Mouse (Mus musculus): ENCODE measurements around the gene Moap1. TPM values are rescaled to one million over a fixed set of nuclear protein-coding genes. Genes with fewer than 3 reads are reported as not detected.

The Moap1 gene
- polyA plus RNA-seq, 1 experiment from 2014 or later, result 51.7 TPM

GRCm38 (mm10) chr12:102733381-102733780, 10.1 kb downstream of the Moap1 start:
- Histone ChIP-seq H3K9me3 (no peaks in the 10 kb centered on the region), H3K4me1 (replicated peaks) (peaks cover 23% of the 10 kb centered on the region), H3K27me3 (no peaks in the 10 kb centered on the region), H3K9ac (no peak overlapping the region), H3K4me2 (no peak overlapping the region), H3K36me3 (no peaks in the 10 kb centered on the region), H3K4me3 (no peak overlapping the region), H3K27ac (no peak overlapping the region)
- no peak for ATAC-seq (ENCODE audit: low FRiP score)
- 11% methylated on average over 5 of the region's 5 CpGs for WGBS

- Histone ChIP-seq H3K9ac (peak overlapping the region; percentile 55), H3K4me2 (peak overlapping the region; percentile 54), H3K9me3 (no peaks in the 10 kb centered on the region), H3K27ac (peak overlapping the region; percentile 92), H3K4me3 (peak overlapping the region; percentile 25), H3K36me3 (no peaks in the 10 kb centered on the region), H3K27me3 (no peaks in the 10 kb centered on the region), H3K4me1 (replicated peaks) (peaks cover 23% of the 10 kb centered on the region)
- peak; percentile 44 for ATAC-seq (ENCODE audit: low FRiP score)
- 28% methylated on average over 16 of the region's 16 CpGs for WGBS
These were observed 12.5 kb downstream of the Moap1 start for GRCm38 (mm10) chr12:102730798-102731619.

- Histone ChIP-seq H3K9ac (0 out of 2 replicates have a peak overlapping the region, but pooled peaks have one; percentile 35), H3K36me3 (no peaks in the 10 kb centered on the region), H3K9me3 (no peaks in the 10 kb centered on the region), H3K4me3 (peak overlapping the region; percentile 25), H3K27ac (peak overlapping the region; percentile 92), H3K4me1 (replicated peaks) (peaks cover 23% of the 10 kb centered on the region), H3K4me2 (peak overlapping the region; percentile 54), H3K27me3 (no peaks in the 10 kb centered on the region)
- 32% methylated on average over 26 of the region's 26 CpGs for WGBS
- ATAC-seq (ENCODE audit: low FRiP score), result peak; percentile 96
These were observed 13.3 kb downstream of the Moap1 start for GRCm38 (mm10) chr12:102729855-102730797.

- no peaks in the 10 kb centered on the region for H3K27me3 ChIP-seq
- no peaks in the 10 kb centered on the region for H3K36me3 ChIP-seq
- H3K9ac ChIP-seq, result no peak overlapping the region
- no peak overlapping the region for H3K4me3 ChIP-seq
- 84% methylated on average over 7 of the region's 7 CpGs for WGBS
- no peak overlapping the region for H3K4me2 ChIP-seq
- no peaks in the 10 kb centered on the region for H3K9me3 ChIP-seq
- ATAC-seq (ENCODE audit: low FRiP score), result no peak
- peaks cover 12% of the 10 kb centered on the region for H3K4me1 ChIP-seq (replicated peaks)
- H3K27ac ChIP-seq, result no peak overlapping the region
These were observed 17.7 kb downstream of the Moap1 start for GRCm38 (mm10) chr12:102725761-102726175.

GRCm38 (mm10) chr12:102725146-102725545, 18.3 kb downstream of the Moap1 start:
- no peak overlapping the region for H3K4me2 ChIP-seq
- H3K4me1 ChIP-seq (replicated peaks), result peaks cover 6% of the 10 kb centered on the region
- H3K4me3 ChIP-seq, result no peak overlapping the region
- no peak overlapping the region for H3K27ac ChIP-seq
- no peaks in the 10 kb centered on the region for H3K36me3 ChIP-seq
- H3K9ac ChIP-seq, result no peak overlapping the region
- no peaks in the 10 kb centered on the region for H3K9me3 ChIP-seq
- no peak for ATAC-seq (ENCODE audit: low FRiP score)
- no peaks in the 10 kb centered on the region for H3K27me3 ChIP-seq
- 93% methylated on average over 6 of the region's 6 CpGs for WGBS

GRCm38 (mm10) chr12:102723861-102724260, 19.6 kb downstream of the Moap1 start:
- Histone ChIP-seq H3K9me3 (no peaks in the 10 kb centered on the region), H3K4me1 (replicated peaks) (0 out of 2 replicates have a peak, but pooled peaks cover 3% of the 10 kb centered on the region), H3K36me3 (no peaks in the 10 kb centered on the region), H3K27me3 (no peaks in the 10 kb centered on the region), H3K9ac (no peak overlapping the region), H3K27ac (no peak overlapping the region), H3K4me2 (no peak overlapping the region), H3K4me3 (no peak overlapping the region)
- WGBS, result 88% methylated on average over 6 of the region's 6 CpGs
- no peak for ATAC-seq (ENCODE audit: low FRiP score)

GRCm38 (mm10) chr12:102722966-102723365, 20.5 kb downstream of the Moap1 start:
- Histone ChIP-seq H3K27me3 (no peaks in the 10 kb centered on the region), H3K9me3 (no peaks in the 10 kb centered on the region), H3K4me2 (no peak overlapping the region), H3K4me3 (no peak overlapping the region), H3K4me1 (replicated peaks) (0 out of 2 replicates have a peak, but pooled peaks cover 3% of the 10 kb centered on the region), H3K36me3 (no peaks in the 10 kb centered on the region), H3K27ac (no peak overlapping the region), H3K9ac (no peak overlapping the region)
- 47% methylated on average over 8 of the region's 8 CpGs for WGBS
- no peak for ATAC-seq (ENCODE audit: low FRiP score)

- 0 out of 2 replicates have a peak, but pooled peaks cover 3% of the 10 kb centered on the region for H3K4me1 ChIP-seq (replicated peaks)
- no peaks in the 10 kb centered on the region for H3K36me3 ChIP-seq
- peak; percentile 13; the same call in 1 of the 2 replicates for ATAC-seq (ENCODE audit: low FRiP score)
- H3K27me3 ChIP-seq, result no peaks in the 10 kb centered on the region
- no peak overlapping the region for H3K4me2 ChIP-seq
- no peak overlapping the region for H3K9ac ChIP-seq
- no peak overlapping the region for H3K27ac ChIP-seq
- H3K4me3 ChIP-seq, result no peak overlapping the region
- WGBS, result 49% methylated on average over 11 of the region's 11 CpGs
- H3K9me3 ChIP-seq, result no peaks in the 10 kb centered on the region
These were observed 21.0 kb downstream of the Moap1 start for GRCm38 (mm10) chr12:102722451-102722850.

GRCm38 (mm10) chr12:102719552-102720315, 23.7 kb downstream of the Moap1 start:
- H3K9ac ChIP-seq, result peak overlapping the region; percentile 31
- peak; percentile 71; the same call in 1 of the 2 replicates for ATAC-seq (ENCODE audit: low FRiP score)
- H3K36me3 ChIP-seq, result no peaks in the 10 kb centered on the region
- no peak overlapping the region; the same call in 1 of the 2 replicates for H3K4me2 ChIP-seq
- H3K9me3 ChIP-seq, result no peaks in the 10 kb centered on the region
- H3K27ac ChIP-seq, result no peak overlapping the region
- 0 out of 2 replicates have a peak, but pooled peaks cover 3% of the 10 kb centered on the region for H3K4me1 ChIP-seq (replicated peaks)
- H3K4me3 ChIP-seq, result no peak overlapping the region
- 29% methylated on average over 13 of the region's 13 CpGs for WGBS
- H3K27me3 ChIP-seq, result no peaks in the 10 kb centered on the region

GRCm38 (mm10) chr12:102714654-102715395, 28.6 kb downstream of the Moap1 start:
- no peak overlapping the region for H3K27ac ChIP-seq
- 81% methylated on average over 10 of the region's 10 CpGs for WGBS

GRCm38 (mm10) chr12:102714116-102714515, 29.3 kb downstream of the Moap1 start:
- no peak overlapping the region for H3K9ac ChIP-seq
- no peak overlapping the region for H3K4me3 ChIP-seq
- no peaks in the 10 kb centered on the region for H3K4me1 ChIP-seq (replicated peaks)
- H3K36me3 ChIP-seq, result no peaks in the 10 kb centered on the region
- no peak for ATAC-seq (ENCODE audit: low FRiP score)
- no peaks in the 10 kb centered on the region for H3K27me3 ChIP-seq
- WGBS, result 62% methylated on average over 2 of the region's 2 CpGs
- H3K9me3 ChIP-seq, result no peaks in the 10 kb centered on the region
- no peak overlapping the region for H3K4me2 ChIP-seq
- H3K27ac ChIP-seq, result no peak overlapping the region

More at GRCm38 (mm10) chr12:102714654-102715395, 28.6 kb downstream of the Moap1 start:
- Histone ChIP-seq H3K4me3 (no peak overlapping the region), H3K27me3 (no peaks in the 10 kb centered on the region), H3K36me3 (no peaks in the 10 kb centered on the region), H3K4me1 (replicated peaks) (0 out of 2 replicates have a peak, but pooled peaks cover 2% of the 10 kb centered on the region), H3K9ac (no peak overlapping the region), H3K9me3 (no peaks in the 10 kb centered on the region), H3K4me2 (no peak overlapping the region)
- ATAC-seq (ENCODE audit: low FRiP score), result no peak
